Mouse (Mus musculus) intestine, embryonic 16.5 days (tissue): ENCODE measurements around the gene Cdadc1. TPM values are rescaled to one million over a fixed set of nuclear protein-coding genes. Genes with fewer than 3 reads are reported as not detected.

Source experiments
- ATAC-seq: fragments of 200-750 bp; cut with Nextera tagmentation; 2 replicates; pipeline ENCODE4 v1.8.0; 2017; ENCODE audit warnings: moderate TSS enrichment, moderate library complexity
- H3K27ac ChIP-seq: fragments of 300-500 bp; sonication (generic); 2 replicates; pipeline ENCODE4 v1.5.1; 2014; ENCODE audit warnings: mild to moderate bottlenecking, low read length
- H3K27me3 ChIP-seq: fragments of 300-500 bp; sonication (generic); replicated peaks from 2 replicates; pipeline ENCODE4 v1.6.1; 2014; ENCODE audit warnings: low read length, control low read depth, mixed read lengths; ENCODE audit not compliant: control insufficient read depth, insufficient read depth
- H3K36me3 ChIP-seq: fragments of 300-500 bp; sonication (generic); 2 replicates; pipeline ENCODE4 v1.6.1; 2014; ENCODE audit warnings: low read length, control low read depth; ENCODE audit not compliant: control insufficient read depth, insufficient read depth
- H3K4me1 ChIP-seq: fragments of 300-500 bp; sonication (generic); 2 replicates; pipeline ENCODE4 v1.6.1; 2014; ENCODE audit warnings: low read length, control low read depth, mixed read lengths; ENCODE audit not compliant: control insufficient read depth, insufficient read depth
- H3K4me2 ChIP-seq: fragments of 300-500 bp; sonication (generic); 2 replicates; pipeline ENCODE4 v1.6.1; 2014; ENCODE audit warnings: low read depth, low read length, control low read depth
- H3K4me3 ChIP-seq: fragments of 300-500 bp; sonication (generic); 2 replicates; pipeline ENCODE4 v1.5.1; 2014; ENCODE audit warnings: mild to moderate bottlenecking, low read length
- H3K9ac ChIP-seq: fragments of 300-500 bp; sonication (generic); 2 replicates; pipeline ENCODE4 v1.6.1; 2014; ENCODE audit warnings: low read depth, low read length
- H3K9me3 ChIP-seq: fragments of 300-500 bp; sonication (generic); 2 replicates; pipeline ENCODE4 v1.6.1; 2016; ENCODE audit warnings: low read length, control low read depth; ENCODE audit not compliant: control insufficient read depth
- WGBS: fragments of 180-500 bp; shearing (Covaris S2); extraction: QIAGEN DNeasy Blood & Tissue Kit; methylation state at CpG from one replicate; pipeline ENCODE4 v1.1.7; 2014; 5-methylcytosine and 5-hydroxymethylcytosine counted together
- polyA plus RNA-seq: library from polyadenylated mRNA; unstranded; fragments of >200 nt; fragmentation: Nextera tagmentation; extraction: Ambion mirVana; gene quantifications from 2 replicates; pipeline ENCODE4 v1.2.1, GENCODE M21; 2015

Cdadc1 gene
- polyA plus RNA-seq, 1 experiment from 2014 or later: 32.3 TPM

DNA sequence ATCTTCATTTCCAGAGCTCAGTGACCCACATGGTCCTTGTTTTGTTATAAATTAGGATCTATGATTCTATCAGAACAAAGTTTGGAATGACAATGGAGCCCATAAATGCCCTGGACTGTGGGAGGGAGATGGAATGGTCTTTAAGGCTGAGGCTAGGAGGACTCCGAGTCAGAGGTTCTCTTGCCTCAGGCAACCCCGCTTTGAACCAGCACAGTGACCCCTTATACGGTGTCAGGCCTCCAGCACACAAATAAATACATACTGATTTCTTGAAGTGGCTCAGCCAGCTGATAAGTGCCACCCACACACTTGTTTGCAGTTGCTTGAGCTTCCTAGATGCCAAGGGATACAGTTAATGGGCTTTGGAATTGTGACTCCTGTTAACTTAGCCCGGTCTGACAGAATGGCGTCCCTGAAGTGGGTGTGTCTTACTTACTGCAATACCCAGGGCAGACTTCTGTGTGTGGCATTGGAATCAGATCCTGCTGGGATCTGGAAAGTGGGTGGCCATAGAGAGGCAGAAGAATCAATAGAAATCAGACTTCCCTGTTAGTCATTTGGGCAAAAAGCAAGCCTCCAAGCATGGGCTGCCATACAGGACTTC is 35.6 kb upstream of the Cdadc1 start:
- H3K4me2 ChIP-seq: no peak overlapping the region
- H3K9me3 ChIP-seq: no peaks in the 10 kb centered on the region
- no peaks in the 10 kb centered on the region for H3K36me3 ChIP-seq
- no peak overlapping the region for H3K4me3 ChIP-seq
- 78% methylated on average over 5 of the region's 5 CpGs for WGBS
- no peaks in the 10 kb centered on the region for H3K4me1 ChIP-seq
- no peak overlapping the region for H3K27ac ChIP-seq
- ATAC-seq: no peak
- no peaks in the 10 kb centered on the region for H3K27me3 ChIP-seq
- no peak overlapping the region for H3K9ac ChIP-seq

DNA sequence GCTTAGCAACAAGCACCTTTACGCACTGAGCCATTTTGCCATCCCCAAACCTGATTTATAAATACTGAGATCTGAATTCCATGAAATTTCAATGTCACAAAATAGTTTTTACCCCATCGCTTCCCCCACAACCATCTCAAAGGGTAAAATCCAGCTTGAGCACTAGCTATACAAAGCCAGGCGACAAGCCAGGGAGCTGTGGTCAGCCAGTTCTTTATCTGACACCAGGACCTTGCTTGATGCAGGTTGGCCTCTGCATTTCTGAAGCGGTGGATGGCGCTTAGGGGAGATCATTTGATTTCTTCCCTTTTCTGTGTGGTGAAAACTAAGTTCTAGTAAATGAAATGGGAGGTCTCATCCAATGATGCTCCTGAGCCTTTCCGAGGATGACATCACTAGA is 34.3 kb upstream of the Cdadc1 start:
- H3K4me2 ChIP-seq: no peak overlapping the region

DNA sequence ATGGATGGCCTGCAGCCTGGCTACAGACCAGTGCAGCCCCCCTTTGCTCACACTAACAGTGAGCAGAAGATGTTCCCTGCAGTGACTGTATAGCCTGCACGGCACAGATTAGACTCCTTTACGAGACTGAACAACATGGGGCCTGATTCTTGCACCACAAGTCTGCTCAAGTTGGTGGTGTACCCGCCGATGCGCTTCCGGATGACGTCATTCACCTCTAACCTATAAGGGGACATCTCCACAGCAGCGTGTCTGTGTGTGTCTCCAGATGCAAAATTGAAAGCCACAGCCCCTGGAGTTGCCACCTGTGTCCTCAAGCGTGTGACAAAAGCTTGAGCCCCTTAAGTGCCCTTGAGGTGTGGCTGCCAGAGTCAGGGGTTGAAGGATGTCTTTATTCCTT is 32.3 kb upstream of the Cdadc1 start:
- 93% methylated on average over 9 of the region's 9 CpGs for WGBS
- H3K36me3 ChIP-seq: no peaks in the 10 kb centered on the region
- ATAC-seq: no peak
- H3K4me3 ChIP-seq: no peak overlapping the region
- H3K4me2 ChIP-seq: no peak overlapping the region
- H3K27me3 ChIP-seq: no peaks in the 10 kb centered on the region
- H3K9me3 ChIP-seq: no peaks in the 10 kb centered on the region
- no peak overlapping the region for H3K27ac ChIP-seq
- H3K9ac ChIP-seq: no peak overlapping the region
- peaks cover 4% of the 10 kb centered on the region for H3K4me1 ChIP-seq

More for the DNA sequence above, 34.3 kb upstream of the Cdadc1 start:
- Histone ChIP-seq H3K9ac (no peak overlapping the region), H3K27ac (no peak overlapping the region), H3K4me3 (no peak overlapping the region), H3K27me3 (no peaks in the 10 kb centered on the region), H3K36me3 (no peaks in the 10 kb centered on the region), H3K4me1 (peaks cover 4% of the 10 kb centered on the region; the same call in 1 of the 2 replicates), H3K9me3 (no peaks in the 10 kb centered on the region)
- 95% methylated on average over 6 of the region's 6 CpGs for WGBS
- no peak for ATAC-seq

DNA sequence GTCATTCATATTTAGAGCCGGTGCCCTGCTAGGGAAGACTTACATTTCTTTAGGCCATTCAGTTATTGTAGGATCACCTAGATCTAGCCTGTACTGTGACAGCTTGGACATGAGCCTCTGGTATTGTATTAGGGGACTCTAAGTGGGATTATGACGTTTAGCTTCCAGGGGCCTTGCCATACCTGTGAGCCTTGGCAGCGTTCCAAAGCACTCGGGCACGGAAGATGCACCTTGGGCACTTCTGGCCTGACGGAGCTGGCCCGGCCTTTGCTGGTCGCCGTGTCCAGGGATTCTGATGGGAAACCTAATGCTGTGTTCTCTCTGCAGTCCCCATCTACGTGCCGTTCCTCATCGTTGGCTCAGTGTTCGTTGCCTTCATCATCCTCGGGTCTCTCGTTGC is 31.5 kb upstream of the Cdadc1 start:
- no peaks in the 10 kb centered on the region for H3K27me3 ChIP-seq
- no peaks in the 10 kb centered on the region for H3K9me3 ChIP-seq
- ATAC-seq: no peak
- H3K4me2 ChIP-seq: no peak overlapping the region
- H3K9ac ChIP-seq: no peak overlapping the region
- no peak overlapping the region for H3K4me3 ChIP-seq
- H3K4me1 ChIP-seq: peaks cover 10% of the 10 kb centered on the region
- no peak overlapping the region for H3K27ac ChIP-seq
- WGBS: 93% methylated on average over 15 of the region's 15 CpGs
- no peaks in the 10 kb centered on the region for H3K36me3 ChIP-seq

DNA sequence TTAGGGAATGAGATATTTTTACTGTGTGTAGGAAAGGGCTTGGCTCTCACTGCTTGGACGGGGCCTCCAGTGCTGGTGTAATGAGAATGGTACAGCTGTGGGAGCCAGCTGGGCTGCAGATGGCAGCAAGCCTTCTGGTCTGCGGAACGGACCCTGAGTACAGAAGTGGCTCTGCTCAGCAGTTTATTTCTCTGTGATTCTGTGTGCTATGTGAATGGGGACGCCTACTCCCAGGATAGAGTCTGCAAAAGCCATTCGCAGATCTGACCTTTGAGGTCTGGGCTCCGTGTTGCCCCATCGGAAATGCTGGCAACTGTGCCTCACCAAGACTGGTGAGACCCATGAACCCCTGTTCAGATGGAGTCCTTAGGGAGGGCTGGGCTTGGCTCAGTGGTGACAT is 30.1 kb upstream of the Cdadc1 start:
- Histone ChIP-seq H3K4me2 (peak overlapping the region; percentile 93), H3K27me3 (no peaks in the 10 kb centered on the region), H3K36me3 (no peaks in the 10 kb centered on the region), H3K4me1 (peaks cover 10% of the 10 kb centered on the region), H3K27ac (no peak overlapping the region), H3K9me3 (no peaks in the 10 kb centered on the region), H3K4me3 (peak overlapping the region; percentile 77), H3K9ac (peak overlapping the region; percentile 23)
- no peak for ATAC-seq
- 28% methylated on average over 7 of the region's 7 CpGs for WGBS

DNA sequence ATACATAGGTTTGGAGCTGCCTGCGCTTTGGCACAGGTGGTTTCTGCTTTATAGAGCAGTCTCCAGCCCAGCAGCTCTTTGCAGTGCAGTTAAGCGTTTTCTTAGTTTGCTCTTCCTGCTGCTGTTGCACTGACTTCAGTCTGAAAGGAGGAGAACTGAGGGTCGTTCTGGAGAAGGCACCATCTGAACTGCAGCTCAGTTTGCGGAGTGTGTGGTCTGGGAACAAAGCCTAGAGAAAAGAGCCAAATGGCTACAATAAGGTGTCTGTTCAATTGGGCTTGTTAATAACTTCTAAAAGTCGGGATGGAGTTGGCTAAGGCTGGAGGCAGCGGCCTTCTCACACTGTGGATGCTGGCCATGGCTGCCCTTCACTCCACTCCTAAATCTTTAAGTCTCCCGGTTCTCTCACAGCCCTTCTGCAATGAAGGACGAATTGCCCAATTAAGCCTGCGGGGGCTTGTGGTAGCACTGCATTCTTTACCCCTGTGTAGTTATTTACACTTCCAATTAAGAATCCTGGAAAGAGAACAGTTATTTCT is 29.5 kb upstream of the Cdadc1 start:
- no peaks in the 10 kb centered on the region for H3K27me3 ChIP-seq

DNA sequence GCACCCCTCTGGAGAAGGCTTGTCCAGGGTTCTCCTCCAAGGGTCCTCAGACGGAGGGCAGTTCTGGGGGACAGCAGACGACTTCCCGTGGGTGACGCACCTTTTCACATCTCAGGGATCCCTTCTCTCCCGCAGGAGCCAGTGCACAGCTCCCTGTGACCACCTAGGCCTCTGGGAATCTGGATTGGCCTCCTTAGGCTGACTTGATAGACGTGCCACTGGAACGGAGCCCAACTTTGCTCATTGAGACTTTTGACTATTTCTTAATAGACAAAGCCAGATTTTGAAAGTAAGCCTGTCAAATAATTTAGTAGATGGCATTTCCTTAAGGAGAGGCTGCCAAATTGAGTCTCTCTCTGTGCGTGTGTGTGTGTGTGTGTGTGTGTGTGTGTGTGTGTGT is 29.0 kb upstream of the Cdadc1 start:
- Histone ChIP-seq H3K4me2 (peak overlapping the region; percentile 93), H3K4me3 (peak overlapping the region; percentile 77), H3K4me1 (peaks cover 10% of the 10 kb centered on the region), H3K9ac (peak overlapping the region; percentile 78), H3K9me3 (no peaks in the 10 kb centered on the region), H3K27me3 (no peaks in the 10 kb centered on the region), H3K36me3 (no peaks in the 10 kb centered on the region), H3K27ac (no peak overlapping the region)
- ATAC-seq: no peak
- WGBS: 15% methylated on average over 8 of the region's 8 CpGs

More for the DNA sequence above, 29.5 kb upstream of the Cdadc1 start:
- Histone ChIP-seq H3K9me3 (no peaks in the 10 kb centered on the region), H3K36me3 (no peaks in the 10 kb centered on the region), H3K4me1 (peaks cover 10% of the 10 kb centered on the region), H3K4me3 (peak overlapping the region; percentile 77), H3K27ac (no peak overlapping the region), H3K4me2 (peak overlapping the region; percentile 93), H3K9ac (peak overlapping the region; percentile 40; the same call in 1 of the 2 replicates)
- WGBS: 27% methylated on average over 9 of the region's 9 CpGs
- no peak for ATAC-seq

DNA sequence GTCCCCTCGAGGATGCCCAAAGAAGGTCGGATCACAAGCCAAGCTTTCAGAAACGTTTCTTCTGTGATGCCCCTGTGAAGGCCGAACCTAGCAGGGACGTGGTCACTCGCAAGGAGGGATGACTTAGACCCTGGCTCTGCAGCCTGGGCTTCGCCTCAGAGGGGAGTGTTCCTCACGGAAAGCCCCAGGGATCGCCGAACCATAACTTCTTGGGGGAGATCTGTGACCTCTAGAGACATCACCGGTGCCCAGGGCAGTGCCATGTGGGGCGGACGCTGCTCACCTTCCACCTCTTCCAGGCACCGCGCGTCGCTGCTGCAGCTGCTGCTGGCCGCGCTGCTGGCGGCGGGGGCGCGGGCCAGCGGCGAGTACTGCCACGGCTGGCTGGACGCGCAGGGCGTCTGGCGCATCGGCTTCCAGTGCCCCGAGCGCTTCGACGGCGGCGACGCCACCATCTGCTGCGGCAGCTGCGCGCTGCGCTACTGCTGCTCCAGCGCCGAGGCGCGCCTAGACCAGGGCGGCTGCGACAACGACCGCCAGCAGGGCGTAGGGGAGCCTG is 28.1 kb upstream of the Cdadc1 start:
- Histone ChIP-seq H3K4me1 (peaks cover 10% of the 10 kb centered on the region), H3K27me3 (no peaks in the 10 kb centered on the region), H3K27ac (peak overlapping the region; percentile 75), H3K36me3 (no peaks in the 10 kb centered on the region), H3K9ac (peak overlapping the region; percentile 78), H3K4me3 (peak overlapping the region; percentile 77), H3K4me2 (peak overlapping the region; percentile 93), H3K9me3 (no peaks in the 10 kb centered on the region)
- under 1% methylated on average over 51 of the region's 51 CpGs for WGBS
- ATAC-seq: peak; percentile 39

DNA sequence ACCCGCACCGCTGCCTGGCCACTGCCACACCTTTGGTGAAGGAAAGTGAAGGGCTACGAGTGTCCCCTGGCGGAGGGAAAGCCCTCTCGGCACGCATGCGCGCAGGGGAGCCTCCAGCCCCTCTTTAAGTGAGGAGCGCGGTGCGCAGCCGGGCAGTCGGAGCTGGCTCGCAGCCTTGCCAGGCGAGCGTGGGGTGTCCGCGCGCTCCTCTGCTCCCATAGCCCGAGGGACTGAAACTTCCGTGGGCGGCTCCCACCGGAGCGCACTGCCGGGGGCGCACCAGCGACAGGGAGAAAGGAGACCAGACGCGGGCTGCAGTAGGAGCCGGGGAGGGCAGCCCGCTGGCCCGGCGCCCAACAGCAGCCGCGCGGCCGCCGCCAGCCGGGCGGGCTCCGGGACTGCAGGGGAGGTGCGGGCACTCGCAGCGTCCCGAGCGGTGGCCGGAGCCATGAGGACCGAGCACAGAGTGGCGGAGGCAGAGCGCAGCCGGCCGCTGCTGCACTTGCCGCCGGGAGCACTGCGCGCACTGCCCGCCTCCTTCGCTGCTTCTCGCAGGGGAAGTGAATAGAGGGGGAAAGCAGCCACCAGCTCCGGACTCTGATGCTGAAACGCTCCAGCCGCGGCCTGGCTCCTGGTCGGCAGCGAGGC is 27.5 kb upstream of the Cdadc1 start, which contains the start of gene Shisa2:
Gene Shisa2, plus strand, starts transcription at position 151 of the 648 bp plus-strand sequence.
- WGBS: under 1% methylated on average over 61 of the region's 65 CpGs
- peak; percentile 92 for ATAC-seq
- Histone ChIP-seq H3K27ac (peak within 1 kb of the TSS; percentile 75), H3K4me1 (peaks cover 10% of the 10 kb centered on the region), H3K36me3 (no peaks in the 10 kb centered on the region), H3K4me2 (peak within 1 kb of the TSS; percentile 93), H3K9me3 (no peaks in the 10 kb centered on the region), H3K4me3 (peak within 1 kb of the TSS; percentile 77), H3K9ac (peak within 1 kb of the TSS; percentile 78), H3K27me3 (no peaks in the 10 kb centered on the region)
